In the genomic region with DNA sequence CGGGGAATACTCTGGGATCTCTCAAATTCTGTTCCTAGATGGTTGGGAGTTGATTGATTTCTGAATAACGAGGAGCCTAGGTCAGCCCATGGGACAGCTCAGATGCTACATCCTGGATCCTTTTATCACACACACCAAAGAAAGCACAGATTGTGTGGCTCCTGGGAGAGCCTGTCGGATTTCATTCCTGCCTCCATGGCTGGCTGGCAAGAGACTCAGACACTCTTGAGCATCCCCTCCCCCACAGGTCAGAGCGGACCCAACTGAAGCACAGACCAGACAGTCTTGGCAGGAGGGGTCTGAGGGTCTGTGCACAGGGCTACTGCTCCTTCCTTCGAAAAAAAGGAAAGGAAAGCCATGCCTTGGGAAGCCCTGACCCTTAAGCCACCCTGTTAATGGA, we compare ENCODE assay signal across 11 mouse cellular contexts. TPM values are rescaled to one million over a fixed set of nuclear protein-coding genes. Genes with fewer than 3 reads are reported as not detected.
DNase-seq lines count a peak whose midpoint lies in the region; ATAC-seq and TF ChIP-seq lines count a peak whose summit lies in the region.
"Had no signal": no experiment of that assay in that cellular context is flagged by ENCODE, and none has a peak within 500 bp of the region (broad histone marks: within the 10 kb centered on the region; RNA-seq: fewer than 3 reads in every experiment).

No protein-coding gene starts in this region.

- H3K27me3 ChIP-seq in heart, embryonic 14.5 days (ENCODE audit: control insufficient read depth, insufficient read depth, low read length), result no peaks in the 10 kb centered on the region
- peaks cover 14% of the 10 kb centered on the region for H3K27me3 ChIP-seq in heart, embryonic 10.5 days (ENCODE audit: insufficient read depth, poor library complexity, severe bottlenecking)
- no peaks in the 10 kb centered on the region for H3K27me3 ChIP-seq in embryonic facial prominence, embryonic 15.5 days
- no peaks in the 10 kb centered on the region for H3K27me3 ChIP-seq in liver, embryonic 13.5 days
- H3K27me3 ChIP-seq in heart, adult 2 months (ENCODE audit: control insufficient read depth, insufficient read depth, low read length), result no peaks in the 10 kb centered on the region

- H3K79me2 ChIP-seq in heart, adult 2 months (replicated peaks; ENCODE audit: control insufficient read depth, insufficient read depth, low read length), result no peaks in the 10 kb centered on the region

- H3K4me2 ChIP-seq in heart, embryonic 14.5 days (ENCODE audit: low read length), result peak overlapping the region; percentile 77
- H3K4me2 ChIP-seq in embryonic facial prominence, embryonic 15.5 days (replicated peaks), result peak overlapping the region; percentile 84; the same call in 1 of the 2 replicates
- peak overlapping the region; percentile 99; the same call in 1 of the 2 replicates for H3K4me2 ChIP-seq in liver, embryonic 13.5 days

- H3K27ac ChIP-seq in heart, embryonic 14.5 days (replicated peaks in 1 of 2; ENCODE audit: control insufficient read depth in 1 of 2, insufficient read depth in 1 of 2, low read depth in 2 of 2, low read length in 2 of 2), result no peak overlapping the region
- no peak overlapping the region for H3K27ac ChIP-seq in heart, embryonic 10.5 days
- H3K27ac ChIP-seq in embryonic facial prominence, embryonic 15.5 days (replicated peaks), result no peak overlapping the region
- no peak overlapping the region for H3K27ac ChIP-seq in liver, embryonic 13.5 days
- H3K27ac ChIP-seq in heart, adult 2 months, result no peak overlapping the region
- H3K27ac ChIP-seq: macrophage had no signal

- no peak overlapping the region; a peak in 1 of 4 replicates for H3K4me3 ChIP-seq in heart, embryonic 14.5 days (ENCODE audit: control insufficient read depth in 1 of 2, insufficient read depth in 1 of 2, low read depth in 1 of 2, low read length in 2 of 2)
- H3K4me3 ChIP-seq in heart, embryonic 10.5 days, result no peak overlapping the region; the same call in 1 of the 2 replicates
- H3K4me3 ChIP-seq in embryonic facial prominence, embryonic 15.5 days (replicated peaks), result no peak overlapping the region
- H3K4me3 ChIP-seq in liver, embryonic 13.5 days (replicated peaks), result no peak overlapping the region
- no peak overlapping the region for H3K4me3 ChIP-seq in heart, adult 2 months

- WGBS in heart, embryonic 14.5 days, result 42% methylated on average over 5 of the region's 5 CpGs
- WGBS in heart, embryonic 10.5 days, result 26% methylated on average over 5 of the region's 5 CpGs
- 37% methylated on average over 5 of the region's 5 CpGs for WGBS in embryonic facial prominence, embryonic 15.5 days
- 64% methylated on average over 5 of the region's 5 CpGs for WGBS in liver, embryonic 13.5 days (ENCODE audit: insufficient replicate concordance)
- 66% methylated on average over 5 of the region's 5 CpGs for WGBS in heart, adult 2 months

- H3K9ac ChIP-seq in heart, embryonic 14.5 days (ENCODE audit: low read length), result no peak overlapping the region
- H3K9ac ChIP-seq in embryonic facial prominence, embryonic 15.5 days, result no peak overlapping the region
- H3K9ac ChIP-seq in liver, embryonic 13.5 days, result peak overlapping the region; percentile 91; the same call in 1 of the 2 replicates
- H3K9ac ChIP-seq in heart, adult 2 months (ENCODE audit: low read depth, low read length), result no peak overlapping the region

- no peaks in the 10 kb centered on the region for H3K9me3 ChIP-seq in heart, embryonic 14.5 days (ENCODE audit: control insufficient read depth, low read length)
- H3K9me3 ChIP-seq in heart, embryonic 10.5 days, result no peaks in the 10 kb centered on the region
- H3K9me3 ChIP-seq in embryonic facial prominence, embryonic 15.5 days (replicated peaks), result no peaks in the 10 kb centered on the region
- H3K9me3 ChIP-seq in liver, embryonic 13.5 days (replicated peaks), result no peaks in the 10 kb centered on the region

- DNase-seq in heart, embryonic 10.5 days (ENCODE audit: low spot score), result no peak
- peak; percentile 50 for DNase-seq in brain, embryonic 14.5 days (ENCODE audit: low read depth)
- DNase-seq in liver, embryonic 13.5 days, result no peak
- DNase-seq in layer of hippocampus, postnatal 10 days (ENCODE audit: low spot score in 2 of 2), result no peak
- DNase-seq in spleen, postnatal 36 days (ENCODE audit: low spot score in 2 of 2), result no peak
- DNase-seq in heart, adult 2 months, result no peak
- DNase-seq: gastrocnemius, postnatal 14 days had no signal

- intact Hi-C loops in heart, adult 2 months (cut with DNase I), result no loop called here

- 0 out of 2 replicates have a peak, but pooled peaks cover 7% of the 10 kb centered on the region for H3K36me3 ChIP-seq in heart, embryonic 14.5 days (ENCODE audit: control insufficient read depth, insufficient read depth, low read length)
- H3K36me3 ChIP-seq in heart, embryonic 10.5 days, result peaks cover 17% of the 10 kb centered on the region; the same call in 1 of the 2 replicates
- H3K36me3 ChIP-seq in embryonic facial prominence, embryonic 15.5 days, result peaks cover 7% of the 10 kb centered on the region; the same call in 1 of the 2 replicates
- peaks cover 15% of the 10 kb centered on the region for H3K36me3 ChIP-seq in liver, embryonic 13.5 days
- H3K36me3 ChIP-seq in heart, adult 2 months (ENCODE audit: control insufficient read depth, insufficient read depth, low read length), result no peaks in the 10 kb centered on the region

- no peak for TF ChIP-seq EP300 in heart, adult 2 months (IDR thresholded peaks at IDR 0.05; ENCODE audit: insufficient read depth, low read depth, low read length)

- no peak for ATAC-seq in heart, embryonic 14.5 days (ENCODE audit: insufficient number of reproducible peaks, insufficient read depth, low FRiP score, low read depth)
- ATAC-seq in embryonic facial prominence, embryonic 15.5 days (ENCODE audit: insufficient number of reproducible peaks, low FRiP score, low TSS enrichment, low read depth), result no peak
- ATAC-seq in liver, embryonic 13.5 days (ENCODE audit: low read depth), result no peak

- peaks cover 15 to 19% of the 10 kb centered on the region in 2 experiments for H3K4me1 ChIP-seq in heart, embryonic 14.5 days (ENCODE audit: control insufficient read depth in 2 of 2, insufficient read depth in 2 of 2, low read length in 2 of 2)
- H3K4me1 ChIP-seq in heart, embryonic 10.5 days, result peaks cover 43% of the 10 kb centered on the region
- H3K4me1 ChIP-seq in embryonic facial prominence, embryonic 15.5 days, result peaks cover 28% of the 10 kb centered on the region
- peaks cover 85% of the 10 kb centered on the region for H3K4me1 ChIP-seq in liver, embryonic 13.5 days (replicated peaks)
- H3K4me1 ChIP-seq in heart, adult 2 months (ENCODE audit: control insufficient read depth, insufficient read depth, low read length), result peaks cover 4% of the 10 kb centered on the region

- TF ChIP-seq CTCF in brain, embryonic 14.5 days (IDR thresholded peaks at IDR 0.05; ENCODE audit: borderline replicate concordance, extremely low read depth, insufficient read depth, insufficient read length), result no peak
- no peak for TF ChIP-seq CTCF in heart, adult 2 months (IDR thresholded peaks at IDR 0.05)

- no peak for TF ChIP-seq POLR2A in brain, embryonic 14.5 days (IDR thresholded peaks at IDR 0.05; ENCODE audit: borderline replicate concordance, extremely low read depth, insufficient read depth, insufficient read length, poor library complexity, severe bottlenecking)
- TF ChIP-seq POLR2A in heart, adult 2 months (IDR thresholded peaks at IDR 0.05; ENCODE audit: insufficient read depth, low read depth, low read length), result no peak

RNA-seq across cellular contexts. Expression of a gene that starts 2.3 kb away (rescaled TPM):
- 3.6 TPM in 2 replicates for polyA plus RNA-seq in heart, embryonic 14.5 days (2014; fragmentation: Nextera tagmentation; extraction: Ambion mirVana)
- 3.2 and 5.4 TPM in 2 replicates for polyA plus RNA-seq in heart, embryonic 10.5 days (2016; fragmentation: Nextera tagmentation; extraction: Ambion mirVana)
- 84.9 and 88.6 TPM in 2 replicates for polyA plus RNA-seq in brain, embryonic 14.5 days (2012; rRNA removed)
- polyA plus RNA-seq in embryonic facial prominence, embryonic 15.5 days (2015; fragmentation: Nextera tagmentation; extraction: Ambion mirVana), result 4.5 and 5.0 TPM in 2 replicates
- 0.83 and 1.1 TPM in 2 replicates for polyA plus RNA-seq in liver, embryonic 13.5 days (2015; fragmentation: Nextera tagmentation; extraction: Ambion mirVana)
- 10 to 100 TPM; 60.7 to 63.5 TPM for total RNA-seq in layer of hippocampus, postnatal 10 days (2021)
- 1 to 10 TPM; 3.5 to 5.3 TPM for total RNA-seq in heart, adult 2 months (2021)
- polyA plus RNA-seq in heart, adult 2 months (2012; rRNA removed), result 3.5 and 5.6 TPM in 2 replicates

RNA-seq across cellular contexts. Expression of a gene that starts 51.2 kb away (rescaled TPM):
- 0.04 and 0.05 TPM in 2 replicates for polyA plus RNA-seq in heart, embryonic 14.5 days (2014; fragmentation: Nextera tagmentation; extraction: Ambion mirVana)
- 0.02 TPM in 1 of 2 replicates, not detected in the other for polyA plus RNA-seq in heart, embryonic 10.5 days (2016; fragmentation: Nextera tagmentation; extraction: Ambion mirVana)
- polyA plus RNA-seq in brain, embryonic 14.5 days (2012; rRNA removed), result 0.08 and 0.22 TPM in 2 replicates
- 1.5 TPM in 2 replicates for polyA plus RNA-seq in embryonic facial prominence, embryonic 15.5 days (2015; fragmentation: Nextera tagmentation; extraction: Ambion mirVana)
- polyA plus RNA-seq in liver, embryonic 13.5 days (2015; fragmentation: Nextera tagmentation; extraction: Ambion mirVana), result 0.02 TPM in 1 of 2 replicates, not detected in the other
- under 1 TPM; 0.09 to 0.16 TPM for total RNA-seq in layer of hippocampus, postnatal 10 days (2021)
- total RNA-seq in heart, adult 2 months (2021), result under 1 TPM; 0.10 to 0.34 TPM
- polyA plus RNA-seq in heart, adult 2 months (2012; rRNA removed), result 0.51 and 0.73 TPM in 2 replicates
- polyA plus RNA-seq: macrophage had no signal

RNA-seq across cellular contexts. Expression of a gene that starts 53.2 kb away (rescaled TPM):
- not detected in 2 replicates for polyA plus RNA-seq in heart, embryonic 14.5 days (2014; fragmentation: Nextera tagmentation; extraction: Ambion mirVana)
- polyA plus RNA-seq in heart, embryonic 10.5 days (2016; fragmentation: Nextera tagmentation; extraction: Ambion mirVana), result not detected in 2 replicates
- 0.18 and 0.55 TPM in 2 replicates for polyA plus RNA-seq in brain, embryonic 14.5 days (2012; rRNA removed)
- 6.6 and 7.6 TPM in 2 replicates for polyA plus RNA-seq in embryonic facial prominence, embryonic 15.5 days (2015; fragmentation: Nextera tagmentation; extraction: Ambion mirVana)
- not detected in 2 replicates for polyA plus RNA-seq in liver, embryonic 13.5 days (2015; fragmentation: Nextera tagmentation; extraction: Ambion mirVana)
- not detected for total RNA-seq in layer of hippocampus, postnatal 10 days (2021)
- total RNA-seq in heart, adult 2 months (2021), result under 1 TPM; 0.23 to 0.37 TPM
- polyA plus RNA-seq in heart, adult 2 months (2012; rRNA removed), result 1.1 and 1.5 TPM in 2 replicates
- total RNA-seq: adrenal gland, adult 18-20 months had no signal
- polyA plus RNA-seq: macrophage had no signal

RNA-seq across cellular contexts. Expression of a gene that starts 59.6 kb away (rescaled TPM):
- 0.47 and 0.58 TPM in 2 replicates for polyA plus RNA-seq in heart, embryonic 14.5 days (2014; fragmentation: Nextera tagmentation; extraction: Ambion mirVana)
- 0.10 and 0.26 TPM in 2 replicates for polyA plus RNA-seq in heart, embryonic 10.5 days (2016; fragmentation: Nextera tagmentation; extraction: Ambion mirVana)
- 0.04 and 0.05 TPM in 2 replicates for polyA plus RNA-seq in brain, embryonic 14.5 days (2012; rRNA removed)
- polyA plus RNA-seq in embryonic facial prominence, embryonic 15.5 days (2015; fragmentation: Nextera tagmentation; extraction: Ambion mirVana), result 0.31 and 1.5 TPM in 2 replicates
- 0.35 and 0.48 TPM in 2 replicates for polyA plus RNA-seq in liver, embryonic 13.5 days (2015; fragmentation: Nextera tagmentation; extraction: Ambion mirVana)
- total RNA-seq in layer of hippocampus, postnatal 10 days (2021), result under 1 TPM; 0.25 to 0.36 TPM
- 10 to 100 TPM; 20.4 to 20.7 TPM for total RNA-seq in heart, adult 2 months (2021)
- polyA plus RNA-seq in heart, adult 2 months (2012; rRNA removed), result 17.6 and 37.8 TPM in 2 replicates

Comparison
In these comparisons a context has a peak if more than half of its experiments do, and no peak if none do; other contexts are left out.
1. RNA of a gene that starts 2.3 kb away (polyA plus RNA-seq): 84.9 to 88.6 TPM in brain, embryonic 14.5 days; 3.5 to 5.6 TPM in heart, adult 2 months, 3.2 to 5.4 TPM in heart, embryonic 10.5 days, 4.5 to 5.0 TPM in embryonic facial prominence, embryonic 15.5 days, 3.6 TPM in heart, embryonic 14.5 days and 0.83 to 1.1 TPM in liver, embryonic 13.5 days; every median in the first group is over 10 times any median in the second.
2. Peak in every context shown above with its lines, with median percentiles within 50 percentile points of each other: H3K4me2 ChIP-seq.